In genomic region chr1:55025656-55026430, GRCm38 (mm10) we compare ENCODE assay signal across 8 mouse cellular contexts. TPM values are rescaled to one million over a fixed set of nuclear protein-coding genes. Genes with fewer than 3 reads are reported as not detected.
DNase-seq lines count a peak whose midpoint lies in the region; ATAC-seq and TF ChIP-seq lines count a peak whose summit lies in the region.

No protein-coding gene starts in this region.

- ATAC-seq in kidney, postnatal 0 days (replicated peaks; ENCODE audit: low FRiP score, low read depth), result no peak
- peak; percentile 12 for ATAC-seq in CD4-positive, CD25-positive, alpha-beta regulatory T cell, adult 4 months
- ATAC-seq in heart, embryonic 14.5 days (ENCODE audit: insufficient number of reproducible peaks, insufficient read depth, low FRiP score, low read depth), result no peak

- no peak for TF ChIP-seq POLR2A in olfactory bulb, adult 2 months (IDR thresholded peaks at IDR 0.05; ENCODE audit: insufficient read depth, low read depth, low read length)

- TF ChIP-seq CTCF in kidney, postnatal 0 days (IDR thresholded peaks at IDR 0.05; ENCODE audit: low read depth), result 0 out of 2 replicates have a peak, but pooled peaks have one; percentile 34
- no peak for TF ChIP-seq CTCF in olfactory bulb, adult 2 months (IDR thresholded peaks at IDR 0.05; ENCODE audit: insufficient read depth, low read depth, low read length)

- WGBS in kidney, postnatal 0 days, result 6% methylated on average over 10 of the region's 10 CpGs
- WGBS in heart, embryonic 14.5 days, result 6% methylated on average over 10 of the region's 10 CpGs
- WGBS in olfactory bulb, adult 2 months, result 7% methylated on average over 10 of the region's 10 CpGs

- no peaks in the 10 kb centered on the region for H3K27me3 ChIP-seq in kidney, postnatal 0 days (ENCODE audit: insufficient read depth, low read length)
- no peaks in the 10 kb centered on the region for H3K27me3 ChIP-seq in heart, embryonic 14.5 days (ENCODE audit: control insufficient read depth, insufficient read depth, low read length)

- H3K4me2 ChIP-seq in kidney, postnatal 0 days (ENCODE audit: low read length), result peak overlapping the region; percentile 75
- H3K4me2 ChIP-seq in heart, embryonic 14.5 days (ENCODE audit: low read length), result peak overlapping the region; percentile 85

- H3K9ac ChIP-seq in kidney, postnatal 0 days (ENCODE audit: low read depth, low read length), result peak overlapping the region; percentile 99
- H3K9ac ChIP-seq in heart, embryonic 14.5 days (ENCODE audit: low read length), result peak overlapping the region; percentile 92

- no peak overlapping the region for H3K27ac ChIP-seq in kidney, postnatal 0 days
- H3K27ac ChIP-seq in heart, embryonic 14.5 days (replicated peaks in 1 of 2; ENCODE audit: control insufficient read depth in 1 of 2, insufficient read depth in 1 of 2, low read depth in 2 of 2, low read length in 2 of 2), result peak overlapping the region; percentile 91 to 97
- H3K27ac ChIP-seq in olfactory bulb, adult 2 months (ENCODE audit: insufficient read depth, low read depth, low read length), result no peak overlapping the region; the same call in 1 of the 2 replicates

- no peaks in the 10 kb centered on the region for H3K36me3 ChIP-seq in kidney, postnatal 0 days (ENCODE audit: insufficient read depth, low read length)
- no peaks in the 10 kb centered on the region for H3K36me3 ChIP-seq in heart, embryonic 14.5 days (ENCODE audit: control insufficient read depth, insufficient read depth, low read length)

- peak; percentile 35 for DNase-seq in kidney, postnatal 0 days (ENCODE audit: low spot score)
- no peak for DNase-seq in kidney, postnatal 4 days
- peak; percentile 39 for DNase-seq in c-Kit-positive CD71-positive TER-119-positive erythroid progenitor cells, embryonic 14.5 days (ENCODE audit: low spot score)
- DNase-seq in liver, result peak; percentile 19
- no peak for DNase-seq in urinary bladder, postnatal 10 days (ENCODE audit: low spot score)

- no peaks in the 10 kb centered on the region for H3K4me1 ChIP-seq in kidney, postnatal 0 days (replicated peaks; ENCODE audit: insufficient read depth, low read length)
- peaks cover 0 to 14% of the 10 kb centered on the region in 2 experiments; a peak in 2 of 4 replicates for H3K4me1 ChIP-seq in heart, embryonic 14.5 days (ENCODE audit: control insufficient read depth in 2 of 2, insufficient read depth in 2 of 2, low read length in 2 of 2)
- H3K4me1 ChIP-seq in olfactory bulb, adult 2 months (ENCODE audit: control insufficient read depth, insufficient read depth, low read length), result 0 out of 2 replicates have a peak, but pooled peaks cover 2% of the 10 kb centered on the region

- H3K9me3 ChIP-seq in kidney, postnatal 0 days (replicated peaks; ENCODE audit: low read length), result no peaks in the 10 kb centered on the region
- no peaks in the 10 kb centered on the region for H3K9me3 ChIP-seq in heart, embryonic 14.5 days (ENCODE audit: control insufficient read depth, low read length)

- peak overlapping the region; percentile 99 for H3K4me3 ChIP-seq in kidney, postnatal 0 days (replicated peaks; ENCODE audit: low read depth, low read length)
- peak overlapping the region; percentile 85 to 95 for H3K4me3 ChIP-seq in heart, embryonic 14.5 days (ENCODE audit: control insufficient read depth in 1 of 2, insufficient read depth in 1 of 2, low read depth in 1 of 2, low read length in 2 of 2)
- H3K4me3 ChIP-seq in olfactory bulb, adult 2 months (ENCODE audit: insufficient read depth, low read depth, low read length), result peak overlapping the region; percentile 34

RNA-seq across cellular contexts. Expression of gene Sf3b1, which starts 1.4 kb away (rescaled TPM):
- 271 and 294 TPM in 2 replicates for polyA plus RNA-seq in kidney, postnatal 0 days (2015; fragmentation: Nextera tagmentation; extraction: Ambion mirVana)
- polyA plus RNA-seq in CD4-positive, CD25-positive, alpha-beta regulatory T cell, adult 4 months (2017; shearing (Covaris generic)), result 100 to 1,000 TPM; 411 to 495 TPM
- 199 and 203 TPM in 2 replicates for polyA plus RNA-seq in heart, embryonic 14.5 days (2014; fragmentation: Nextera tagmentation; extraction: Ambion mirVana)
- polyA plus RNA-seq in olfactory bulb, adult 2 months (2012; ENCODE audit: insufficient read depth, insufficient read length, low replicate concordance, missing spikeins), result 306 and 828 TPM in 2 replicates

RNA-seq across cellular contexts. Expression of gene Coq10b, which starts 26.7 kb away (rescaled TPM):
- polyA plus RNA-seq in kidney, postnatal 0 days (2015; fragmentation: Nextera tagmentation; extraction: Ambion mirVana), result 23.9 and 25.5 TPM in 2 replicates
- polyA plus RNA-seq in CD4-positive, CD25-positive, alpha-beta regulatory T cell, adult 4 months (2017; shearing (Covaris generic)), result 10 to 100 TPM; 14.8 to 18.2 TPM
- 18.8 and 21.4 TPM in 2 replicates for polyA plus RNA-seq in heart, embryonic 14.5 days (2014; fragmentation: Nextera tagmentation; extraction: Ambion mirVana)
- not detected in 2 replicates for polyA plus RNA-seq in olfactory bulb, adult 2 months (2012; ENCODE audit: insufficient read depth, insufficient read length, low replicate concordance, missing spikeins)

Comparison
In these comparisons a context has a peak if more than half of its experiments do, and no peak if none do; other contexts are left out.
1. DNase-seq: peak in kidney, postnatal 0 days (single experiment), c-Kit-positive CD71-positive TER-119-positive erythroid progenitor cells, embryonic 14.5 days (single experiment) and liver (single experiment); none in kidney, postnatal 4 days (0 of 2) and urinary bladder, postnatal 10 days (single experiment).
2. H3K27ac ChIP-seq: peak in heart, embryonic 14.5 days (2 of 2); none in kidney, postnatal 0 days (single experiment) and olfactory bulb, adult 2 months (single experiment).
3. H3K4me3 ChIP-seq: peak in every context shown above with its lines; median percentile 99 in kidney, postnatal 0 days; 90 in heart, embryonic 14.5 days; 34 in olfactory bulb, adult 2 months.
4. RNA of gene Coq10b, which starts 26.7 kb away (polyA plus RNA-seq): 23.9 to 25.5 TPM in kidney, postnatal 0 days, 18.8 to 21.4 TPM in heart, embryonic 14.5 days and 14.8 to 18.2 TPM in CD4-positive, CD25-positive, alpha-beta regulatory T cell, adult 4 months; not detected in olfactory bulb, adult 2 months; every median in the first group is over 10 times any median in the second.